Mouse (Mus musculus) liver, adult (tissue): ENCODE measurements around the gene Tmem108.

Source experiments
- GATA4 ChIP-seq: IDR thresholded peaks from 2 replicates; pipeline ENCODE4 v1.6.1; 2014; ENCODE audit warnings: mild to moderate bottlenecking, low read length; ENCODE audit not compliant: insufficient replicate concordance

Gene Tmem108

DNA sequence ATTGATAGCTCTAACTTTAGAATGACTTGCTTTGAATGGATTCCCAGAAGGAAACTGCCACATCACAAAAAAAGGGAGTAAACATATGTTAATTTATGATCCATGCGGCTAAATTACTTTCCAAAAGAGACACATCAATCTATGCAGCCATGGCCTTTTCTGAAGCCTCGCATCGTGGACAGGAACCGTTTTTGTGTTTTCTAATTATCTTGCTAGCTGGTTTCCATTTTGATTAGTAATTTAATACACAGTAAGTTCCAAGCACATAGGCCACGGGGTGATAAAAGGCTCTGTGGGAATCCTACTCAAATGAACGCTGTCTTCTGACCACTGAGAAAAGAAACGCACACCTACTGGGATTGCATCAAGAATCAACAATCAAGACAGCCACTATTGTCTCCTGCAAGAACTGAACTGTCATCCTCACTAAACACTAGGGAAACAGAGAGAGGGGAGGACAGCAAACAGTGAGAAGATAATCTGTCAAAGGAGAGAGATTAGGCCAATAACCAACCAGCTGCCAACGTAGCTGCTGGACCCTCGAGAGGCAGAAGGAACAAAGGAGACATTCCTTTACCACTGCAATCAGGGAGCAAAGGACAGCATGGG lies 132.7 kb downstream of the Tmem108 start:
- no peak for TF ChIP-seq GATA4

DNA sequence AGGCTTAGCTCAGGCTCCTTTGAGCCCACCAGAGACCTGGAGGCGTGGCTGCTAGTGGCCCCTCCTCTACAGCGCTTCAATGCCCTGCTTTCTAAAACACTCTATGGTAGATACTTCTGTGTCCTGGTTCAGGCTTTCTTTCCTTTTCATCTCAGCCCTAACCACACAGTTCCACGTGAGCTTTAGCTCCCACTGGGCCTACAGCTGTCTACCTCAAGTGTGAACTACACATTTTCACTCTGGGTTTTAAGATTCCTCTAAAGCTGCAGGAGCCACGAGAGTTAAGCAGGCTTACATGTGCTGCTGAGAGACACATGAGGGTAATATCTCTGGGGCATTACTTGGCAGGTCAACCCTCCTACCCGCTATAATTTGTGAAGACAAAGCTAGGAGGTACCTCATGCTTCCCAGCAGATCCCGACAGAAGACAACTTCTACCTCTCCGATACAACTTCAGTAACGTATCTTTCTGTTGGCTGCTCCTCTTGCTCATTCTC lies 134.2 kb downstream of the Tmem108 start:
- no peak for TF ChIP-seq GATA4

DNA sequence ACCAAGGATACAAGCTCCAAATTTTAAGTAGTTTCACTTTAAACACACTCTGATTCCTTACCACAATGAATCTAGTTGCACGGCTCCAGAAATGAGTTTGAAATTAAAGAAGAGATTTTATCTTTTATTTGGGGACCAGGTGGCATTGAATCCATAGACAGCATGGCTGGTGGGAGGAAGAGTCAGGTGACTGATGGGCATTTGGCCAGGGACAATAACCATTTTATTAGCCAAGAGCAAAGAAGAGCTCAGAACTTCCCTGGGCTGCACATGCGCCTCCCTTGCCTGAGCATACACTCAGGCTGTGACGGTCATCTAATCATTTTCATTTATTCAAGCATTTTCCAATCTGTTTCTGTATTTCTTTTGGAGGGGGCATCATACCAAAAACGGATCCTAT lies 135.5 kb downstream of the Tmem108 start:
- no peak for TF ChIP-seq GATA4

DNA sequence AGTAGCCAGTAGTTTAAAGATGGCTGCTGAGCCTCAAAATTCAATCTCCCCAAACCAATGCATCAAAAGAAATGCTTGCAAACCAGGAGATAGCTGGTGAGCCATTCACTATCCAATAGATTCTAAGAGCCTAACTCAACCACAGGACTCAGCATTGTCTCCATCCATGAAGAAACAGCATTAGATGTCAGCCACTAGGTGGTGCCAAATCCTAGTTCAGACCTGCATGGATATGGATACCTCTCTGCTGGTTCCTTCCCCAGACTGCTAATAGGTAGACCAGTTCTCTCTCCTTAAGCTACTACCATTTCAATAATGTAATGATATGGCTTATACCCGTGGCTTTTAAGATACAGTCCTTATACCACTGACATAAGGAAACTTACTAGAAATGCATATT lies 137.0 kb downstream of the Tmem108 start:
- TF ChIP-seq GATA4: no peak

DNA sequence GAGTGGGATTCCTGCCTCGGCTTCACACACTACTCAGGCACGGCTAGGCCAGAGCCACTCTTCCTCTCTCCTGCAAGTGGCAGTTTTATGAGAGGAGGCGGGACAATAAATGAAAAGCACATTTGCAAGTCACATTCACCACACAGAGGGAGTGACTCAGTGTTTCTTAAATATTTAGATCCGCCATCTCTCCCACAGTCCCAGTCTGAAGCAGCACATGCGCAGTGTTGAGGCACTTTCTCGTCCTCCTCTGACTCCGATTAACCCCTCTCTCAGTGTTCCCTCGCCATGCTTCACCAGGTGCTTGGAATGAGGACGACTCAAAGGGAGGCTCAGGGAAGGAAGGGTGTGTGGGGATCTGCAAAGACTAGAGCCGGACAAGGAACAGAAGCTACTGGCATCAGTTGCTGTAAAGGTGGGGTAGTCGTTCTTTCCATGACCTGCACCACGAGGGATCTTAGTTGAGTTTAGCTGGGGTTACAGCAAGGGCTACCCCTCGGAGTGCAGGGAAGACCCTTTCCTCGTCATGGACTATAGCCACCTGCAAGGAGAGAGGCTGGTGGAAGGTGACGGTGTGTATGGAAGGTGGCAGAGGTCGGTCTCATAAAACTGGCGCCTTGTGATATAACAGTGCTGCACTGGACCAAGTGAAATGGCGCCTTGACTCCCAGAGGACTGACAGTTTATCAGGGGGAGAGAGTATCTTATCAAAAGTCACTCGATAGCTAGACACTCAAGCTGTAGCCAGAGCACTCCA lies 137.9 kb downstream of the Tmem108 start:
- TF ChIP-seq GATA4: no peak

DNA sequence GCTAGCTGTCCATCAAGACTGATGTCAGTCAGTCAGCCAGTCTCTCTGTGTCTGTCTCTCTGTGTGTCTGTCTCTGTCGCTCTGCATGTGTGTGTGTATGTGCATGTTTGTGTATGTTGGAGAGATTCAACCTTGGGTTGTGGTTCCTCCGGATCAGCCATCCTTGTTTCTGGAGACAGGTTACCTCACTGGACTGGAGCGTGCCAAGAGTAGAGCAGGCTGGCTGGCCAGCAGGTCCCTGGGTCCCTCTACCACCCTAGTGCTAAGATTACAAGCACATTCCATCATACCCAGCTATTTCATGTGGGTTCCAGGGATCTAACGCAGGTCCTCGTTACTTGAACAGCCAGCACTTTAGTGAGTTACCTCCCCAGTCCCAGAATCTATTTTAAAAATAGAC lies 138.6 kb downstream of the Tmem108 start:
- no peak for TF ChIP-seq GATA4

DNA sequence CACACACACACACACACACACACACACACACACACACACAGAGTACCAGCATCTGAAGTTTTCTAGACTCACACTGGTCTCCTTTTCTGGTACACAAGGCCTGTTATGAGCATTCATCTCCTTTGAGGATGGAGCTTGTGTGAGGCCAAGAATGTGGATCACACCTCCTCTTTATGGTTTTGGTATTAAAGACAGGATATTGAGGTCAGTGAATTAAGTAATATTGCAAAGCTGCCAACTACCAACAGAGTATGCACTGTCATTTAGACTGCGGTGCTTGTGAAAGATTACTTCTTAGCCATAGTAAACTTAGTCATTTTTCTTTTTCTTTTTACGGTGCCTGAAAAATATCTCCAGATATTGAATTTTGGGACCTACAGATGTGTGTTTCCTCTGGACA lies 139.8 kb downstream of the Tmem108 start:
- TF ChIP-seq GATA4: no peak

DNA sequence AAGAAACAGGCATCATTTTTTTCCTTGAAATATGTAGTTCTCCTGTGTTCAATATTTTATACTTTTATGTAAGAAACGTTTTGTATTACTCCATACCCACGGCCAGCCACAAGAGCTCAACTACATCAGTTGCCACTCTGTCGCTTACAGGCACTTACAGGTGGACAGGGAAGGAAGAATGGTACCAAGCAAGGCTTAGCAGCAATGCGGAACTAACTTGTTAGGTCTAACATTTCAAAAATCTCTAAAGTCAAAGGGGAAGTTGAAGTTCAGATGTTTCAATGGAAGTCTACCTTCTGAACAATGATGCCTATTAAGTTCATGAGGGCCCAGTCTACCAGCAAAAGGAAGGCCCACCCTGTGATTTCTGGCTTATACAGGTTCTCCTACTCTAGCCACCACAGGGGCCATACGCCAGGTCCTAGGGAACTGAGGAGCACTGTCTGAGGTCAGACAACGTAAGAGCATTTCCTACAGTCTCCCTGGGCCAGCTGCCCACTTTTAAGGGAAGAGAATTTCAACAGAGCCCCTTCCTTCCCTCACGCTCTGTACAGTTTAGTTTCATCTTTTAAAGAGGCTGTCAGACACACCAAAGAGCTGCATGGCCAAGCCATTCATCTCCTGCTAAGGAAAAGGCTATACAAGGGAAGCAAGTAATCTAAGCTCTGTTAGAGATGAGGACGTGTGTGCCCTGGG lies 141.0 kb downstream of the Tmem108 start:
- no peak for TF ChIP-seq GATA4

DNA sequence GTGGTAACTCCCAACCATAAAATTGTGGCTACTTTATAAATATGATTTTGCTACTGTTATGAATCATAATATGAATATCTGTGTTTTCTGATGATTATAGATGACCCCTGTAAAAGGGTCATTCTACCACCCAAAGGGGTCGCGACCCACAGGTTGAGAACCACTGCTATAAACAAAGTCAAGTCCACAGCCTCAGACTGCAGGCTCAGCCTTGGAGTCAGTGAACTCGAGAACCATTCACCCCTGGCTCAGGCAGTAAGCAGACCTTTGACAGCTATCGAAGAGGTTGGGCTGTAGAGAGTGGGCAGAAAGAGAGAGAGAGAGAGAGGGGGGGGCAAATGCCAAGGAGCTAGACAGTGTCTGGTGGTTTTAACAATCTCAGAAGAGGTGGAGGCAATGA lies 147.4 kb downstream of the Tmem108 start:
- no peak for TF ChIP-seq GATA4

DNA sequence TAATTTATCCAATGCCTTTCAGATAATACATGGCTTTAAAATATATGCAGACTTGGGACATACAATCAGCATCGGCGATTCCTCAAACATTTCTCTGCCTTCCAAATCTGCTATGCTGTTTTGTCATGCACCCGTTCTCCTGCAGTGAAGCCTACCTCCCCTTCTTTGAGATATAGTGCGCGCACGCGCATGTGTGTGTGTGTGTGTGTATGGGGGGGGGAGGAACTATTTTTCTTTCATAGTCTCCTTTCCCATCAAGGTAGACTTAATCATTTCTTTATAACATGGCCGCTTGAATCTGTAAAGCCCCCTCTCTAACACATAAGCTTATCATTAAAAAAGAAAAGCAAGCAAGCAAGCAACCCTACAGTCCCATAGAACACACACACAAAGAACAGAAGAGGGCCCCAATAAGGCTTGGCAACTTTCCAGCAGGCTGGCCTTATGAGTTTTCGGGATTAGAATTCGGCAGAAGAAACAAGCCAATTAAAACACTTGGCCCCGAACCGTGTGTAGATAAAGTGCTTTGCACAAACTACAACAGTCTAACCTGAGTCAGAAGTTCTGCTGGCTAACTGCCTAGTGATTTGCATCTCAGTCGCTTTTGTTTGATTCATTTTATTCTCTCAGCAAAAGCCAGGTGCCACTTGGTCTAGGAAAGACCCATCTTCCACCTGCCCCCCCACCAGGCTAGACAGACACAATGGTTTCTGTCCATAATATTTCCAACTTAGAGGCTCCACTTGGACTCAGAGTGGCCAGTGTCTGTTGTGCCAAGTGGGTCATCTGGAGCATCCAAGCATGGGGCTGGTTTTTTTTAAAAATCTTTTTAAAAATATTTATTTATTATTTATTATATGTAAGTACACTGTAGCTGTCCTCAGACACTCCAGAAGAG lies 153.2 kb downstream of the Tmem108 start:
- no peak for TF ChIP-seq GATA4

DNA sequence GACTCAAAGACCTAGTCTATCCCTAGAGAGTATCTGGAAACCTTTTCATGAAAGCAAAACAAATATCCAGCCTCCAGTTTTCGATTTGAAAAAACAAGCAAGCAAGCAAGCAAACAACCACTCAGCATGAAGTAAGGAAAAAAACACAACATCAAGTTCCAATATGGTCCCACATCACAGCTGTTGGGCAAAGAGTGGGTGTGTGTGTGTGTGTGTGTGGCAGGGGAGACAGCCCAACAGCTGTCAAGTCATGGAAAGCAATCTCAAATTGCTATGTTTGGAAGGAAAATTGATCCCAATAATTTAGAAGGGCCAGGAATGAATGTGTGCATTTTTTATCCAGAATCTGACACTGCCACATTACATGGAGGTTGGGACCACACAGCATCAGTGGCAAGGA lies 155.6 kb downstream of the Tmem108 start:
- TF ChIP-seq GATA4: no peak

DNA sequence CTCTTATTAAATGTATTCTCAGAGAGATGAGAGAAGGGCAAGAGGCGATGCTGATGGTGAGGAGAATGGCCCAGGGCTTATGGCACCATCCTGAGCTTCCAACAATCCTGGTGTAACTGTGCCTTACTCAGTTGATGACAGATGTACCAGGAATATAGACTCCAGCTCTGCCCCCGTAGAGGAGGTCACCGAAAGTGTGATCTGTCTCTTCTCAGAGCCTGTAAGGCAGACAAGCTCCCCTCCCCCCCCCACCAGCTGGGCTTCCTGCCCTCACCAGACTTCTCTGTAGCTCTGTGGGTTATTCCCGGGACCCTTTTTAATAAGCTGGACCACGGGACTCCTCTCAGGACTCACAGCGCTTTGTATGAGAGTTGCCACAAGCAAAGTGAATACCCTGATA lies 157.8 kb downstream of the Tmem108 start:
- no peak for TF ChIP-seq GATA4

DNA sequence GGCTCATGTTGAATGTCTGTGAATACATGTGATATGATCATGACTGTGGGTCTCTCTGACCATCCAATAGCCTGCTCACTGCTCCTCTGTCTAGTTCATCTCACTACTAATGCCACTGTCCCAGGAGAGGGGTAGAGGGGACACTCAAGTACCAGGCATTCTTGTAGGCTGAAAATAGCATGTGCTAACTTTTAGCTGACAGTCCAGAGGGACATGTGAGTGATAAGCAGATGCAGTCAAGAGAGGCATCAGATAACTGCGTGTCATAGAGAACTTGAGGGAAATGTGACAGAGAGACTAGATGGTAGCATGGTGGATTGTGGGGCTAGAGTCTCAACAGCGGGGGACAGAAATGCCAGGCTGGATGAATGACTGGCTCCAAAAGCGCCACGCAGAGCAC lies 159.8 kb downstream of the Tmem108 start:
- no peak for TF ChIP-seq GATA4

DNA sequence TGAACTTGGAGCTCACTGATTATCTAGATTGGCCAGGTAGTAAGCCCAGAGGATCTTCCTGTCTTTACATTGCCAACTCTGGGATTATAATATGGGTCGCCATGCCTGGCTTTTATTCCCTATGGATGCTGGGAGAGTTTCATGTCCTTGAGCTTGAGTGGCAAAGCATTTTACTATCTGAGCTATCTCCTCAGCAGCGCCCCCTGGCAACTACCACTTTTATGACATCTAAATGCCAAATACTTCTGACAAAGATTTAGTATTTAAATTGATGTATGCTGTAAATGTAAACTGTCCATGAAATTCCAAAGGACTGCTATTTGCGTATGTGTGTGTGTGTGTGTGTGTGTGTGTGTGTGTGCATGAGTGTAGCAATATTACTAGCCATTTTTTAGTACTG lies 160.8 kb downstream of the Tmem108 start:
- TF ChIP-seq GATA4: no peak

DNA sequence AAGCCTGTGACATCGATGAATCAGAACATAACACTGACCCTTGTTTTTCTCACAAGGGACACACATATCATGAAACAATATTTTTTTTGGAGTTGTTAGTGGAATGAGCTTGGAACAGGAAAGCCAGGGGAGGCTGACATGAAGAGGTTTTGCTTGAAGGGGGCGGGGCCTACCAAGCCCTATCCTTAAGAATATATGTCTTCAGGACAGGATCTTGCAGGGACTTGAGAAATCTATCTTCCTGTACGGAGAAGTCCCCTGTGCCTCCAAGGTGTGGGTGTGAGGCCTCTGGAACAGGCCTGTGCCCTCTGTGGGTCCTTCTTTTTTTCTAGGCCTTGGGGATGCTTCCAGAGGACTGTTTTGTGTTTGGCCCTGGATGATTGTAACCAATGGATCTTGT lies 161.7 kb downstream of the Tmem108 start:
- TF ChIP-seq GATA4: no peak

DNA sequence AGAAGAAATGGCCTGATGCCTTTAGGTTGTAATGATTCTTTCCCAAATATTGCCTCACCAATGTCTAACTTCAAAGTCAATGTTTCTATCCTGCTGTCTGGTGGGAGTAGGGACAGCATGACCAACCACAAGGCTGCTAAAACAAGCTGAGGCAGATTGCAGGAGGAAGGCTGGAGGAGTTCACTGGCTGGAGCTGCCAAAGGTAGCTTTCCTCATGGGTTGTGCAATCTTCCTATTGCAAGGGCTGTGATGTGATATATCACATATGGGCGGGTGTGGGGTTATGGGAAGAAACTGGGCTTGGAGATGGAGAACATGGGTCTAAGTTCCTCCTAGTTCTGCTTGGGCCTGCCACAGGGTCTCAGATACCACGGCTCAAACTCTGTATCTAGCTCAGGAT lies 163.8 kb downstream of the Tmem108 start:
- TF ChIP-seq GATA4: no peak
